Mouse (Mus musculus) neural tube, embryonic 13.5 days (tissue): ENCODE data around the gene Gm49361. TPM values are rescaled to one million over a fixed set of nuclear protein-coding genes. Genes with fewer than 3 reads are reported as not detected.
"Not testable (repeated sequence)": the region's sequence is repeated elsewhere in the genome, so short reads cannot be mapped to it uniquely, and the experiment has no call there.

ENCODE experiments used
- ATAC-seq: fragments of 200-750 bp; cut with Nextera tagmentation; 2 replicates; pipeline ENCODE4 v1.8.0; 2017; ENCODE audit warnings: low read depth, mild to moderate bottlenecking, moderate TSS enrichment, moderate library complexity
- H3K27ac ChIP-seq: fragments of 300-500 bp; sonication (generic); replicated peaks from 2 replicates; pipeline ENCODE4 v1.5.1; 2015; ENCODE audit warnings: moderate library complexity, mild to moderate bottlenecking, inconsistent platforms
- H3K27me3 ChIP-seq: fragments of 300-500 bp; sonication (generic); 2 replicates; pipeline ENCODE4 v1.6.1; 2015; ENCODE audit warnings: mild to moderate bottlenecking, inconsistent platforms
- H3K36me3 ChIP-seq: fragments of 300-500 bp; sonication (generic); 2 replicates; pipeline ENCODE4 v1.6.1; 2015; ENCODE audit warnings: mild to moderate bottlenecking, inconsistent platforms
- H3K4me1 ChIP-seq: fragments of 300-500 bp; sonication (generic); replicated peaks from 2 replicates; pipeline ENCODE4 v1.6.1; 2015; ENCODE audit warnings: inconsistent platforms
- H3K4me2 ChIP-seq: fragments of 300-500 bp; sonication (generic); 2 replicates; pipeline ENCODE4 v1.6.1; 2015; ENCODE audit warnings: inconsistent platforms, mild to moderate bottlenecking, moderate library complexity
- H3K4me3 ChIP-seq: fragments of 300-500 bp; sonication (generic); 2 replicates; pipeline ENCODE4 v1.5.1; 2015; ENCODE audit warnings: mild to moderate bottlenecking, inconsistent platforms
- H3K9ac ChIP-seq: fragments of 300-500 bp; sonication (generic); 2 replicates; pipeline ENCODE4 v1.6.1; 2015; ENCODE audit warnings: moderate library complexity, mild to moderate bottlenecking, inconsistent platforms
- H3K9me3 ChIP-seq: fragments of 300-500 bp; sonication (generic); 2 replicates; pipeline ENCODE4 v1.6.1; 2016; ENCODE audit warnings: inconsistent platforms
- WGBS: fragments of 180-500 bp; shearing (Covaris S2); methylation state at CpG from one replicate; pipeline ENCODE4 v1.1.7; 2015; 5-methylcytosine and 5-hydroxymethylcytosine counted together
- polyA plus RNA-seq: library from polyadenylated mRNA; unstranded; fragments of >200 nt; fragmentation: Nextera tagmentation; extraction: Ambion mirVana; gene quantifications from 2 replicates; pipeline ENCODE4 v1.2.1, GENCODE M21; 2015

Gm49361 gene
- polyA plus RNA-seq, 1 experiment from 2014 or later: not detected

GRCm38 (mm10) chr14:57682751-57683150 lies 63.2 kb downstream of the Gm49361 start:
- Histone ChIP-seq H3K27ac (no peak overlapping the region), H3K9me3 (no peaks in the 10 kb centered on the region), H3K4me2 (no peak overlapping the region), H3K4me3 (no peak overlapping the region), H3K27me3 (no peaks in the 10 kb centered on the region), H3K4me1 (no peaks in the 10 kb centered on the region), H3K9ac (no peak overlapping the region), H3K36me3 (no peaks in the 10 kb centered on the region)
- no peak for ATAC-seq
- WGBS: 84% methylated on average over 4 of the region's 4 CpGs

DNA sequence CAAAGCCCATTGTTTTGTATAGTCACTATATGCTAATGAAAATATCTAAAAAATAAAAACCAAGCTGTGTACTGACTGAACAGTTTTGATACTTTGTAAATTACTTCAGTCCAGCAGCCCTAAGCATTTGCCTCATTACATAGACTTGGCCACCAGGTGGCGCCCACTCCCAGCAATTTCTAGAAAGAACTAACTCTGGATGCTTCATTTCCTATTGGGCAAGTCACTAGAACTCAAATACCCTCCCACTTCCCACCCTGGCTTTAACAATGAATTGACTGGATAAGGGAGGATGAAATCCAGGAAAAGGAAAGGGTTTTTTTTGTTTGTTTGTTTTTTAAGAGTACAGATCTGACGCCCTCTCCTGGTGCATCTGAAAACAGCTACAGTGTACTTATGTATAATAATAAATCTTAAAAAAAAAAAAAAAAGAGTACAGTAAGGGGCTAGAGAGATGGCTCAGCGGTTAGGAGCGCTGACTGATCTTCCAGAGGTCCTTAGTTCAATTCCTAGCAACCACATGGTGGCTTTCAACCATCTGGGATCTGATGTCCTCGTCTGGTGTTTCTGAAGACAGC lies 65.9 kb downstream of the Gm49361 start:
- Histone ChIP-seq H3K4me1 (no peaks in the 10 kb centered on the region), H3K4me3 (no peak overlapping the region), H3K9ac (no peak overlapping the region), H3K27ac (no peak overlapping the region), H3K9me3 (no peaks in the 10 kb centered on the region), H3K36me3 (no peaks in the 10 kb centered on the region), H3K4me2 (no peak overlapping the region), H3K27me3 (no peaks in the 10 kb centered on the region)
- 43% methylated on average over 5 of the region's 5 CpGs for WGBS
- peak; percentile 91 for ATAC-seq

- no peaks in the 10 kb centered on the region for H3K36me3 ChIP-seq
- no peak overlapping the region for H3K4me2 ChIP-seq
- H3K27ac ChIP-seq: no peak overlapping the region
- no peaks in the 10 kb centered on the region for H3K9me3 ChIP-seq
- H3K27me3 ChIP-seq: no peaks in the 10 kb centered on the region
- H3K4me1 ChIP-seq: no peaks in the 10 kb centered on the region
- WGBS: 28% methylated on average over 1 of the region's 1 CpGs
- peak; percentile 59; the same call in 1 of the 2 replicates for ATAC-seq
- H3K4me3 ChIP-seq: no peak overlapping the region
- H3K9ac ChIP-seq: no peak overlapping the region
Observed at GRCm38 (mm10) chr14:57679523-57679922, 66.4 kb downstream of the Gm49361 start.

DNA sequence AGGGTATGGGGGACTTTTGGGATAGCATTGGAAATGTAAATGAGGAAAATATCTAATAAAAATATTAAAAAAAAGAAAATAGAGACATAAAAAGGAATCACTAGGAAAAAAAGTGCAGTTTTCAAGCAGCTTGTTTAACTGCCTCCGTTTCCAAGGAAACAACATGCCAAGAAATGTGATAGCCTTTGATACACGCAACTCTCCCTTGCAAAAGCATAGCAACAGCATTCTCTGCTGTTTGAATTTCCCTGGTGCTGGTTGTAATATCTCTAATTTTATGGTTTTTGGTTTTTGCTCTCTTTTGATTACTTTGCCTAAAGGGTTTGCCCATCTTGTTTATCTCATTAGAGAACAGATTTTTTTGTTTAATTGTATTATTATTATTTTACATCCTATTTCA lies 70.4 kb downstream of the Gm49361 start:
- WGBS: 57% methylated on average over 2 of the region's 2 CpGs
- no peaks in the 10 kb centered on the region for H3K27me3 ChIP-seq
- H3K9ac ChIP-seq: no peak overlapping the region
- no peak for ATAC-seq
- no peaks in the 10 kb centered on the region for H3K36me3 ChIP-seq
- H3K4me2 ChIP-seq: no peak overlapping the region
- H3K9me3 ChIP-seq: no peaks in the 10 kb centered on the region
- no peak overlapping the region for H3K4me3 ChIP-seq
- H3K27ac ChIP-seq: no peak overlapping the region
- no peaks in the 10 kb centered on the region for H3K4me1 ChIP-seq

GRCm38 (mm10) chr14:57665628-57665950 lies 80.3 kb downstream of the Gm49361 start:
- Histone ChIP-seq H3K4me1 (peaks cover 28% of the 10 kb centered on the region), H3K4me2 (peak overlapping the region; percentile 90), H3K36me3 (no peaks in the 10 kb centered on the region), H3K4me3 (peak overlapping the region; percentile 78), H3K9me3 (no peaks in the 10 kb centered on the region), H3K27ac (peak overlapping the region; percentile 97), H3K27me3 (no peaks in the 10 kb centered on the region), H3K9ac (peak overlapping the region; percentile 83)
- ATAC-seq: no peak; the same call in 1 of the 2 replicates
- 16% methylated on average over 10 of the region's 10 CpGs for WGBS

GRCm38 (mm10) chr14:57664822-57665627 lies 80.9 kb downstream of the Gm49361 start, which contains the start of gene Xpo4:
Gene Xpo4, minus strand, starts transcription at chr14:57665430.
- WGBS: under 1% methylated on average over 80 of the region's 80 CpGs
- no peaks in the 10 kb centered on the region for H3K36me3 ChIP-seq
- peak within 1 kb of the TSS; percentile 97 for H3K27ac ChIP-seq

GRCm38 (mm10) chr14:57664311-57664821 lies 81.5 kb downstream of the Gm49361 start:
- Histone ChIP-seq H3K9me3 (no peaks in the 10 kb centered on the region), H3K4me2 (peak overlapping the region; percentile 90), H3K27ac (peak overlapping the region; percentile 97), H3K9ac (peak overlapping the region; percentile 83), H3K4me1 (peaks cover 28% of the 10 kb centered on the region), H3K27me3 (no peaks in the 10 kb centered on the region), H3K4me3 (peak overlapping the region; percentile 78), H3K36me3 (no peaks in the 10 kb centered on the region)
- under 1% methylated on average over 19 of the region's 19 CpGs for WGBS
- ATAC-seq: peak; percentile 55

More at GRCm38 (mm10) chr14:57664822-57665627, 80.9 kb downstream of the Gm49361 start, which contains the start of gene Xpo4:
- Histone ChIP-seq H3K9ac (peak within 1 kb of the TSS; percentile 83), H3K27me3 (no peaks in the 10 kb centered on the region), H3K9me3 (no peaks in the 10 kb centered on the region), H3K4me3 (peak within 1 kb of the TSS; percentile 78), H3K4me1 (peaks cover 28% of the 10 kb centered on the region), H3K4me2 (peak within 1 kb of the TSS; percentile 90)
- ATAC-seq: peak; percentile 97

GRCm38 (mm10) chr14:57663630-57664029 lies 82.3 kb downstream of the Gm49361 start:
- Histone ChIP-seq H3K9me3 (no peaks in the 10 kb centered on the region), H3K27me3 (no peaks in the 10 kb centered on the region), H3K4me3 (peak overlapping the region; percentile 78), H3K27ac (no peak overlapping the region), H3K36me3 (no peaks in the 10 kb centered on the region), H3K9ac (0 out of 2 replicates have a peak overlapping the region, but pooled peaks have one; percentile 83), H3K4me2 (peak overlapping the region; percentile 90), H3K4me1 (peaks cover 28% of the 10 kb centered on the region)
- WGBS: 44% methylated on average over 1 of the region's 1 CpGs
- ATAC-seq: no peak

DNA sequence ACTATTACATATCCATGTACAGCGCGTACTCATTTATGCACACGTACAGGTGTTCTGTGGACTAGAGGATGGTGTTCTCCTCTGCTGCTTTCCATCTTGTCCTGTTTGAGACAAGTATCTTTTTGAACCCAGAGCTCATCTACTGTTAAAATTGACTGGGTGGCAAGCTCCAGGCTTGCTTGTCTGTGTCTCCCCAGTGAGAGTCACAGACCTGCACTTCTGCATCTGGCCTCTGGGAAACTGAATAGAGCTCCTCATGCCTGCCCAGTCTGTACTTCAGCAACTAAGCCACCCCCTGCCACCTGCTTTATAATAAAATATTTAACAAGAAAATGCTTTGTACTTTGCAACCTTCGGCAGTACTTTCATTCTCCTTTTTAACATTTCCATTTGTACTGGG lies 87.6 kb downstream of the Gm49361 start:
- no peaks in the 10 kb centered on the region for H3K36me3 ChIP-seq
- H3K9ac ChIP-seq: no peak overlapping the region
- 95% methylated on average over 4 of the region's 4 CpGs for WGBS
- no peak overlapping the region for H3K4me3 ChIP-seq
- H3K4me2 ChIP-seq: no peak overlapping the region
- no peaks in the 10 kb centered on the region for H3K27me3 ChIP-seq
- H3K4me1 ChIP-seq: peaks cover 4% of the 10 kb centered on the region; the same call in 1 of the 2 replicates
- no peak overlapping the region for H3K27ac ChIP-seq
- no peaks in the 10 kb centered on the region for H3K9me3 ChIP-seq
- ATAC-seq: no peak

DNA sequence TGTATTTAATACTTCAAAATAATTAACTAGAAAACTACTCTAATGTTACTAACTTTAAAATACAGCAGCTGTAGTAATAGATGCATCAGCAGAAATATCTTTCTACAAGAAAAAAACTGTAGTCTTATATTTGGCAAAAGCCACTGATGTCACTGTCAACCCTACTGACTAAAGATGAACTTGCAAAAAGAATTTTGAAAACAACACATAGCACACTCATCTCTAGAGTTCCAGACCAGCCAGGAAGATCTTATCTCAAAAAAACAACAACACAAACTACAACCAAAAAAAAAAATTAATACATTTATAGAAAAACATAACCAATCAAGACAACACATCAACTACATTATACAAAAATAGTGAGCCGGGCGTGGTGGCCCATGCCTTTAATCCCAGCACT lies 88.4 kb downstream of the Gm49361 start:
- H3K27ac ChIP-seq: no peak overlapping the region
- H3K4me1 ChIP-seq: no peaks in the 10 kb centered on the region
- ATAC-seq: no peak
- no peaks in the 10 kb centered on the region for H3K9me3 ChIP-seq
- no peak overlapping the region for H3K9ac ChIP-seq
- no peaks in the 10 kb centered on the region for H3K36me3 ChIP-seq
- H3K4me3 ChIP-seq: no peak overlapping the region
- H3K27me3 ChIP-seq: no peaks in the 10 kb centered on the region
- 100% methylated on average over 2 of the region's 2 CpGs for WGBS
- no peak overlapping the region for H3K4me2 ChIP-seq

GRCm38 (mm10) chr14:57656519-57656918 lies 89.4 kb downstream of the Gm49361 start:
- ATAC-seq, H3K27me3 ChIP-seq, H3K9me3 ChIP-seq, H3K9ac ChIP-seq, H3K4me1 ChIP-seq, H3K4me2 ChIP-seq, H3K36me3 ChIP-seq, H3K27ac ChIP-seq, H3K4me3 ChIP-seq: not testable (repeated sequence)
- WGBS: 95% methylated on average over 3 of the region's 3 CpGs

GRCm38 (mm10) chr14:57649501-57649900 lies 96.4 kb downstream of the Gm49361 start:
- Histone ChIP-seq H3K27me3 (no peaks in the 10 kb centered on the region), H3K9ac (no peak overlapping the region), H3K4me1 (no peaks in the 10 kb centered on the region), H3K27ac (no peak overlapping the region), H3K4me3 (no peak overlapping the region), H3K36me3 (no peaks in the 10 kb centered on the region), H3K4me2 (no peak overlapping the region), H3K9me3 (no peaks in the 10 kb centered on the region)
- ATAC-seq: no peak
